Comparison of ENCODE assay signal across 8 mouse cellular contexts in the genomic region with DNA sequence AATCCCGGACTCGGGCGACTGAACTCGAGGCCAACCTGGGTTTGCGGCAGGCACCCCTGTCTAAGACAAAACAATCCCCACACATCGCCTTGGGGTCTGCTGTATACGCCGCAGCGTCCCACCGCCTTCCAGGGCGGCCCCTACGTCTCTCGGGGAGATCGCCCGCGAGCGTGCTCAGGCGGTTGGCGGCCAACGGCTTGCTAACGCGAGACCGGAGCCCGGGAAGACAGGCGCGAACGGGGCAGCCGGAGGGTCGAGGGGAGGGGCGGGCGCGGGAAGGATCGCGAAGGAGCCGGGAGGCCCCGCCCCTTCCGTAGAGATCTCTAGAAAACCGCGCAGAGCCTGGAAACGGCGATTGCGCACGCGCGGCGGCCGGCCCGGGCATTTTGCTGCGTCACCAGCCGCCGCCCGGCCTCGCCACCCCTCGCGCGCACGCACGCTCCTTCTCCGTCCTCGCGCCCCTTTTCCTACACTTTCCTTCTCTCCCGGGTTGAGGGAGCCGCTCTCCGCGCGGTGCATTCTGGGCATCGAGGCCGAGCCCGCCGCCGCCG. TPM values are rescaled to one million over a fixed set of nuclear protein-coding genes. Genes with fewer than 3 reads are reported as not detected.
DNase-seq lines count a peak whose midpoint lies in the region; ATAC-seq lines count a peak whose summit lies in the region.

A gene (plus strand): TSS at position 354 of the 551 bp plus-strand sequence.

- peak; percentile 96 for ATAC-seq in hindbrain, embryonic 15.5 days (ENCODE audit: low FRiP score, low read depth)

- DNase-seq in R1 (ENCODE audit: low read depth, low spot score) = peak; percentile 96
- DNase-seq in cerebellum, postnatal 25 days = peak; percentile 99 to 100
- peak; percentile 96 for DNase-seq in frontal cortex, postnatal 36 days (ENCODE audit: low spot score in 2 of 2)
- peak; percentile 93 for DNase-seq in left cerebral cortex, adult 11 months (ENCODE audit: low spot score)
- DNase-seq in lung, postnatal 4 days = peak; percentile 99
- DNase-seq in retina, postnatal 7 days (ENCODE audit: low read depth, low spot score) = peak; percentile 93
- peak; percentile 97 for DNase-seq in urinary bladder, adult 2 months (ENCODE audit: low spot score)

- H3K4me3 ChIP-seq in hindbrain, embryonic 15.5 days = peak within 1 kb of the TSS; percentile 83

- no peaks in the 10 kb centered on the region for H3K9me3 ChIP-seq in hindbrain, embryonic 15.5 days

- H3K4me1 ChIP-seq in hindbrain, embryonic 15.5 days (replicated peaks) = peaks cover 31% of the 10 kb centered on the region

- H3K27me3 ChIP-seq in hindbrain, embryonic 15.5 days = no peaks in the 10 kb centered on the region

- no peaks in the 10 kb centered on the region for H3K36me3 ChIP-seq in hindbrain, embryonic 15.5 days

- WGBS in hindbrain, embryonic 15.5 days = under 1% methylated on average over 60 of the region's 72 CpGs

- peak within 1 kb of the TSS; percentile 96 for H3K27ac ChIP-seq in hindbrain, embryonic 15.5 days (replicated peaks)

- peak within 1 kb of the TSS; percentile 71 for H3K4me2 ChIP-seq in hindbrain, embryonic 15.5 days

- H3K9ac ChIP-seq in hindbrain, embryonic 15.5 days = peak within 1 kb of the TSS; percentile 78

RNA-seq across cellular contexts. Expression of the gene that starts here (rescaled TPM):
- 371 and 395 TPM in 2 replicates for polyA plus RNA-seq in hindbrain, embryonic 15.5 days (2015; fragmentation: Nextera tagmentation; extraction: Ambion mirVana)
- polyA plus RNA-seq in urinary bladder, adult 2 months (2012; rRNA removed) = 72.0 and 90.7 TPM in 2 replicates

Comparison
In these comparisons a context has a peak if more than half of its experiments do, and no peak if none do; other contexts are left out.
1. Peak in every context shown above with its lines: DNase-seq, ATAC-seq, H3K4me3 ChIP-seq and H3K27ac ChIP-seq.